Mouse (Mus musculus): ENCODE data around the gene Plch2.

DNA sequence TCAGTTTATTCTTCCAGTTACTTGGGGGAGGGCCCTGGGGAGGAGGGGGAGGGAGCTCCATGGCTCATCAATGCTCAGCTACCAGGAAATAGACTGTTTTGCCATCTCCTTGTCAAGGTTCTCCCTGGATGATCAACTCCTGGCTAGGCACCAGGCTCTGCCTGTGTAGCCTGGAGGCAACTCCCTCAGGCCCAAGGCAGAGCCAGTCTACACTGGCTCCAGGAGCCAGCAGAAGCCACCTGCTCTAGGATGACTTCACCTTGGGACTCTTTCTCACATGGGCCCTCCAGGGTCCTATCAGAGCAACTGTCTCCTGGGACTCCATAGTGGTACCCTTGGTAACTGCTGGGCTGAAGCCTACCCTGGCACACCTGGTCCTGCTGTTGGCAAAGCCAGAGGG, 48.5 kb downstream of the Plch2 start:
- TF ChIP-seq CTCF (IDR thresholded peaks at IDR 0.05; ENCODE audit: low read depth) (no peak), EP300 (IDR thresholded peaks at IDR 0.05; ENCODE audit: low read depth) (no peak)

Data from liver, embryonic 14.5 days (tissue).